Mouse (Mus musculus) gastrocnemius, postnatal 4 days (tissue): ENCODE measurements around the gene Zbtb16. TPM values are rescaled to one million over a fixed set of nuclear protein-coding genes. Genes with fewer than 3 reads are reported as not detected.

Experiments
- DNase-seq, 2 experiments: peaks; one replicate each; pipeline ENCODE4 v3.0.0; 2021 to 2022; ENCODE audit warnings: low spot score in 2 of 2, mixed read lengths in 2 of 2
- total RNA-seq, 2 experiments: library from RNA; stranded (reverse); gene quantifications; 2 replicates each; pipeline ENCODE4 v1.2.3; 2021

Gene Zbtb16
- total RNA-seq, 2 experiments from 2014 or later, result 13.7 to 16.4 TPM

DNA sequence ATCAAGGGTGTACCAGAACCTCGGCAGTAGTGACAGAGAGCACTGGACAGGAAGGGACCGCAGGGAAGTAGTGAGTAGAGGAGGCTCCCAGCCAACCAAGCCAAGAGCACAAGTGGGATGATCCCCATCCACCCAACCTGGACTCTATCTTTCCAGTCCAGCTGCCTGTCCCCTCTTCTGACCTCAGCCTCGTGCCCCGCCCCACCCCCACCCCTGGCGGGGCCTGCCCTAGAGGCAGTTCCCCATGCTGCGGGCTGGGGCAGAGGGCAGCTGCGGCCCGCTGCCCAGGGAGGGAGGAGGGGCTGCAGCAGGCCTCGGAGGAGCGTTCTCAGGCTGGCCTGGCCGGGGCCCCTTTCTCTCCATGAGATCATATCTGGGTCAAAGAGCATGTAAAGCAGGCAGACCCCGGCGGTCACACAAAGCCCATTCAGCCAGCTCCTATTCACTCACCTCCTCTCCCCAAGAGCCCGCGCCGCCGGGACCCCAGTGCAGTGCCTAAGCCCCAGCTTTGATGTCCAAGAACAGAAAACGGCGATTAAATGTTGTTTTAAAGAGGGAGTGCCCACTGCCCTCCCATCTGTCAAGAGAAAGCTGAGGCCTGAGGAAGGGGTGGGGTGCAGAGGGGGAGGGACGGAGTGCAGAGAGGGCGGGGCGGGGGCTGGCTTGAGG is 186.8 kb downstream of the Zbtb16 start:
- peak in 1 of 2 experiments; percentile 58 for DNase-seq

DNA sequence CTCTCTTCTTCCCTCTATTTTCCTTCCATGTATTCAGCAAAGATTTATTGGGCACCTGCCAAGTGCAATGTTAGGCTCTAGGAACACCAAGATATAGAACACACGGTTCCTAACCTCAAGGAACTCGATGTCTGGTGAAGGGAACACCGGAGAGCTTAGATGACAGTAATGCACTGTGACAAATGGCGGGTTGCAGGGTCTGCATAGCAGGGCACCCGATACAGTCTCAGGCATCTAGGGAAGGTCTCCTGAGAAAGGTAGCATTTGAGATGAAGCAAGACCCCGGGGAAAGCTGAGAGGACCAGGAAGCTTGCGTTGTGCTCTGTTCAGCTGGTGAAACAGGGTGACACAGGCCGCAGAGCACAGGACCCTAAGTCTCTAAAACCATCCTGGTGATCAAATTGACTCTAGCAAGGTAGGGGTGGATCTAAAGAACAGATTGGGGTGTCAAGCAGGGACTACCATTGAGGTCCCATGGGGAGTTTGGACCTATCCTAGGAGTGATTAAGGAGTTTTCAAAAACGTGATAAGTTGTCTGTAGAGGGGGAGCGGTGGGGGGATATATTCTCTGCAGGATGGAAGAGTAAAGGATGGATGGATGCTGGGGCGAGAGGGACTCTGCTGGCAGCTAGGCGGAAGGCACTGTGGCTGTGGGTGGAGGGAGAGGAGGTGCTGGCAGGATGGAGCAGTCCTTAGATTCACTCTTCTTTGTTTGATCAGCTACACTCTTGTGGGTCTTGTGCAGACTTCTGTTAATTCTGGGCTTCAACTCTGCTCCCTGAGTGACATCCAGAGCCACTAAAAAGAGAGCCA is 187.5 kb downstream of the Zbtb16 start:
- DNase-seq, result no peak

DNA sequence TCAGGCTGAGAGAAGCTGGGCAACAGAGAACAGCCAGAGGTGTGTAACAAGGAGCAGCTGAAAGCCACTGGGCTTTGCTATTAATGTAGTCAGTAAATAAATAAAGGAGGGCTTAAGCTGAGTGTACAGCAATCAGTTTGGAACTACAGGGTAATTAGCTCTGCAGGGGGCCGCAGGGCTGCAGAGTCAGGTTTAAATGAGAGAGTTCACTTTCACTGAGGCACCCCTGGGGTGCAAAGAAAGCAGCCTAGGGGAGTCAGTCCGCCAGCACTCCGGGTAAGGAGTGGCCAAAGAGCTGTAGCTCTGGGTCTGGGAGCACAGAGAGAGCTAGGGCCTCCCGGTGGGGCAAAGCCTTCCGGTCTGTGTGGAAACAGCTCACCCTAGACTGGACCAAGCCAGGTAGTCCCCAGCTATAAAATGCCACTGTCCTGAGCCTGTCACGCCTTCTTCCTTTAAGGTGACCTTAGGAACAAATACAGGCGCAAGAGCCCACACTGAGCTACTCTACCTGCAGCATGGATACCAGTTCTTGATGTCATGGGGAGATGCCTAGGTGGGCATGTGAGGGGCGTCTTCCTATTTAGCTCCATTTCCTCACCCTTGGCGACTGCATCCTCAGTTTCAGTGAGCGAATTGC is 188.3 kb downstream of the Zbtb16 start:
- no peak for DNase-seq

DNA sequence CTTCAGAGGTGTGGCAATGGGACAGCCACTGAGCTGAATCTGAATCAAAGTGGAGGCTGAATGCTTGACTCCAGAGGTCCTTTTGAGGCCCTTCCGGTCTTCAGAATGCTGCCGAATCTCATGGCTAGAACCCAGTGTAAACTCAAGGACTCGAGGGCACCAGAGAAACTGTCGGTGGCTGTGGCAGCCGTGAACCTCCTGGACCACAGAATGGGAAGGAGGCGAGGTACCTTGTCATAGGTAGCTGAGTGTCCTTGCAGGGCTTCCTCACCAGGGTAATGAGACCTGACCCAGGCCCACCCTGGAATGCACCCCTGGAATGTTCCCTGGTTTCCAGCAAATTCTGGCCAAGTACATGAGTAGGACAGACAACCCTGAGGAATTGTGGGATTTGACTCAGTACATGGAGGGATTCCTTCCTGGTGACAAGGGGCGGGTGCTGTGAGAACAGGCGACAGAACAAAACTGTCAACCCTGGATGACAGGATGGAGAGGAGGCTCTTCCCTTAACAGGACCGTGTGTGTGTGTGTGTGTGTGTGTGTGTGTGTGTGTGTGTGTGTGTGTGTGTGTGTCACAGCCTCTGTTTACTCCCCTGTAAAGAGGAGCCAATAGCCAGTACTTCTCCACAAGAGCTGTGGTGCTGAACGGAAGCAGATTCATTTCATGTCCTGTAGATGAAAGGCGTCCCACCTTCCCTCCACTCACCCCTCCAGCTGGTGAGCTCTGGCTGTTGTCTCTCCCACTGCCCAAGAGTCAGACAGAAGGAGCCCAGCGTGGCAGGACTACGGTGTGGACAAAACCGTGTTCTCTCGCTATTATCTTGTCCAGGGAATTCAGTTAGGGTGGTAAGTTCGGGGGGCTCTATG is 189.0 kb downstream of the Zbtb16 start:
- DNase-seq, result no peak

GRCm38 (mm10) chr9:48646251-48646650 is 189.8 kb downstream of the Zbtb16 start:
- DNase-seq, result peak in 1 of 2 experiments; percentile 57

DNA sequence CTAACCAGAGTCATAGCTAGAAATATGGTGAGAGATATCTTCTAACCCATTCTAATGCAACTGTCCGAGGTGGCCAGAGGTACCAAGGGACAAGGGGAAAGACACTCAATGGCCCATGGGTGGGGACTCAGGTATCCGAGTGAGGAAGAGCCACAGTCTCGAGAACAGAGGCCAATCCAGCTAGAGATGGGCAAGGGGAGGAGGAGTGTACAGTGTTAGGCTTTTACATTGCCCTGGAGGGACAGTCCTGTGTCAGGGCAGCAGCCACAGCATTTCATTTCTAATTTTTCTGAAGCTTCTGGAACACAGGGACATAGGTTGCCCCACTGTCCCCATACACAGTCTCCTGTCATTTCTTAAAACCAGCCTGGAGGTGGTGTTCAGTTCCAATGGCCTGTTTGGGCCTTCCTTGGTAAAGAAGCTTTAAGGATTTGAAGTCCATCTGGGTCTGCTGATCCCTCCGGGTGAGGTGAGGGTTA is 190.3 kb downstream of the Zbtb16 start:
- no peak for DNase-seq

- DNase-seq, result no peak
These were observed 190.9 kb downstream of the Zbtb16 start for GRCm38 (mm10) chr9:48644926-48645647.

DNA sequence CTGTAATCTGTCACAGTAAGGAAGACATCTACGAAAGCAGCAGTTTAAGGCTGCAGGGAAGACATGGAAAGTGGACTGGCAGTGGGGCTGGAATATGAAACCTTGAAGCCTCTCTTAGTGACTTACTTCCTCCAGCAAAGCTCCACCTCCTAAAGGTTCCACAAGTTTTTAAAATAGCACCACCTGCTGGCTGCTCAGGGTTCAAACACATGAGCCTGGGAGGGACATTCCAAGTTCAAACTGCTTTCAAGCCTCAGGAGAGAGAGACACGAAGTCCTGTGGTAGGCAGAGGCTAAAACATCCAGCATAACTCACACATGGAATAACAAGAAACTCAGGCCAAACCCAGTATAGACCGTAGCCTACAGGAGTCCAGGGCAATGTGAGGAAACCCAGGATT is 191.6 kb downstream of the Zbtb16 start:
- no peak for DNase-seq

DNA sequence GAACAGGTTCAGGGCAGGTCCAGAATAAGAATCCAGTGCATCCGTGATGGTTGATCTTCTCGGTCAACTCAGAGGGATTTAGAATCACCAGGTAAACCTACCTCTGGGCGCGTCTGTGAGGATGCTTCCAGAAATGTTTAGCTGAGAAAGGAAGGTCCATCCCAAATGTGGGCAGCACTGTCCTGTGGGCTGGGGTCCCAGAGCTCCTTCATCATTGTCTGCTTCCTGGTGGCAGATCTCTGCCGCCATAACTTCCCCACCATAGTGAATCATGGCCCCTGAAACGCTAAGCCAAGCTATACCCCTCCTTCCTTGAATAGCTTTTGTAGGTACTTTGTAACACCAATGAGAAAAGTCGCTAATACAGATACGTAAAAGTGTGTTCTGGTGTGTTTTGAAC is 194.4 kb downstream of the Zbtb16 start:
- DNase-seq, result no peak

DNA sequence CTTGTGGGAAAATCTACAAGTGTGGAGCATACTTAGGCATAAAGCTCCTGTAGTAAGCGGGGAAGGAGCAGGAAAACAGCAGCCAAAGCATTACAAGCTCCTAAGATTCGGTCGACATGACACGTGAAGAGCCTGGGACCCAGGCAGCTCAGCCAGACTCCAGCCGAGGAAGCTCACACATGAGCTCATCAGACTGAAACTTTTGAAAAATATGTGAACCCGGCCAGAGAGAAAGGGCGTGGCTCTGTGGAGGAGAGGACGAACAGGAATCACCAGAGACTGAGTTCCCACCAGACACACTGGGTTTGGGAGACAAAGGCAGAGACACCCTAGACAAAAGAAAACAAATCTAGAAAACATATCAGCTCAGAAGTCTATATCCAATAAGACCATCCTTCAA is 195.1 kb downstream of the Zbtb16 start:
- no peak for DNase-seq

GRCm38 (mm10) chr9:48638176-48638803 is 197.7 kb downstream of the Zbtb16 start:
- DNase-seq, result no peak

- no peak for DNase-seq
These were observed 198.9 kb downstream of the Zbtb16 start for GRCm38 (mm10) chr9:48637161-48637560.

DNA sequence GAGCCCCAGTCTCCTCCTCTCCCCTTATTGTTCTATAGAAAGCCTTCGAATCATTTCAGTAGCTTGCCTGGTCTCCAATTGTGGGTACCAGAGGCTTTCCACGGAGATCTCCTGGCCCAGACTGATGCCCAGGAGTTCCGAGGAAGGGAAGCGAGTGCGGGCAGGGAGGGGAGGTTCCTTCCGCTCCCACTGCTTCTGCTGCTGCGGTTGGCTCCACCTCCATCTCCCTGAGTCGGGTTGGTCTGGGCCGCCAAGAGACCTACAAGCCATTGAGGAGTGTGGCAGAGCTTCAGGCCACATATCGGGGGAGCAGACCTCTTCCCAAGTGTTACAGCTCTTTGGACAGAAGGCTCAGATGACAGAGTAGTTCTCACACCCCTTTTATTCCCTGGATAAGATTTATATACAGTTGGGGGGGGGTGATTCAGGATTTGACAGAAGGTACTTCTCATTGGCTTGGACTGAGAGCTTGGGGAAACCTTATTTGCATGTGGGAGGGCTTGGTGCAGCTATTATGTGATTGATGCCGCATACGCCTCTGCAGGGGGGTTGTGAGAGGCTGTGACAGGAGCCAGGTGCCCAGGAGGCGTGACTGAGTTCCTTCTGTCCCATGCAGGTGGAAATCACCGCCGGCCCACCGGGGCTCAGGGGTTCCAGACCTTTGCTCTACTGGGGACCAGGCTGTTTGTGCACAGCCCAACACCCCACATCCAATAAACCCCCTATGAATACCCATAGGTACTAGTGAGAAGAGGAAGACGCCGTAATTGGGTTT is 200.3 kb downstream of the Zbtb16 start:
- no peak for DNase-seq

DNA sequence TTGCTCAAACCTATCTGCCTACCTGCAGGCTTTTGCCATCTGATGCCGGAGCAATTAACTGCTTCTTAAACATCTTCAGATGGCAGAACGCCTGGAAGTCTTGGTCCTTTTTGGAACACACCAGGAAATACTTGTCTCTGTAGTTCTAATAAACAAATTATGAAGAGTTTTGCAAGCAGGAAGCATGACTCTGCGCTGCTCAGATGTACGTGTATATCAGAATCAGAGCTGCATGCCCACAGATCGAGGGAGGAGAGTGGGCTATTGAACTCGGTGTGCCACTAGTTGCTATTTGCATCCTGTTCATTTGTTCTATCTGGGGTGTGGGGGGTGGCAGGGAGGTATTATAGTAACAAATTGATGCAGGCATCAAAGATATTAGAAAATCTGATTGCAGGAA is 202.9 kb downstream of the Zbtb16 start:
- DNase-seq, result peak in 1 of 2 experiments; percentile 3

- DNase-seq, result peak in 1 of 2 experiments; percentile 3
These were observed 216.8 kb downstream of the Zbtb16 start for GRCm38 (mm10) chr9:48619268-48619667.

- peak; percentile 47 to 74 for DNase-seq
These were observed 217.4 kb downstream of the Zbtb16 start for GRCm38 (mm10) chr9:48618589-48618988.

- peak; percentile 36 to 65 for DNase-seq
These were observed 217.9 kb downstream of the Zbtb16 start for GRCm38 (mm10) chr9:48618111-48618510.

DNA sequence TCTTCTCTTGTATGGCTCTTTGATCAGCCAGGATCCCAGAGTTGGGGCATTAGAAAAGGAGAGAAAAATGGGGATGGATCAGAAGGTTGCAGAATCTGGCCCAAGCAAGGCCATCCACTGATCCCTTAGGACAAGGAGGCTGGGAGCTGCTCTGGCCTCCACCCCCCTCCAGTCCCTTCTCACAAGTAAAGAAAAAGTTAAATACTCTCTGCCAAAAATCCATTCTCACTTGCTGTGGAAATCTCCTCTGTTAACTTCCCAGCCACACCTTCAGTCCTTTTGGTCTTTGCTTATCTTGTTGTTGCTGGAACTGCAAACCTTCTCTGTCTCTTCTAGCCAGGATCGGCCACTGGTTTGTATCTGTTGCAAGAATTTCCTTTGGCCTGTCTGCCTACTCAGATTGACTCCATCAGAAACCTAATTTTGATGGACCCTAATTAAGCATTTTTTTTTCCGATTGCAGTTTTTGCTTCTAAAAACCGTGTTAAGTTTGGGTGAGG is 218.5 kb downstream of the Zbtb16 start:
- DNase-seq, result no peak

DNA sequence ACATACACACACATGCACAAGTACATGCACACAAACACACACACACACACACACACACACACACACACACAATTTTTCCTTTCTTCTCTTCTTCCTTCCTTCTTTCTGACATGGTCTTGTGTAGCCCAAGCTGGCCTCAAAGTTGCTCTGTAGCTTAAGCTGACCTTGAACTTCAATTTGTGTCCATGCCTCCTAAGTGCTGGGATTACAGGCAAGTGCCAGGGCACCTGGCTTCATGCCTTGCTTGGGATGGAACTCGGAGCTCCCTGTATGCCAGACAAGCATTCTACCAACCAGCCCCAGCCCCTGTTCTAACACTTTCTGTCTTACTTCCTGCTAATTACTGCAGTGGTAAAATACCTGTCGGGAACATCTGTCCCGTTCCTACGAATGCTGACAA is 222.8 kb downstream of the Zbtb16 start:
- DNase-seq, result peak in 1 of 2 experiments; percentile 4
